28 mouse cellular contexts compared by ENCODE assay signal in genomic region chr15:98958901-98959420, GRCm38 (mm10). TPM values are rescaled to one million over a fixed set of nuclear protein-coding genes. Genes with fewer than 3 reads are reported as not detected.
"Had no signal": no experiment of that assay in that cellular context is flagged by ENCODE, and none has a peak within 500 bp of the region (broad histone marks: within the 10 kb centered on the region; RNA-seq: fewer than 3 reads in every experiment).

No protein-coding gene starts in this region.

- H3K27me3 ChIP-seq: lung, embryonic 15.5 days; neural tube, embryonic 12.5 days; neural tube, embryonic 15.5 days; stomach, embryonic 15.5 days had no signal

- H3K9ac ChIP-seq: liver, embryonic 14.5 days; lung, embryonic 15.5 days; neural tube, embryonic 12.5 days; neural tube, embryonic 15.5 days; stomach, embryonic 15.5 days had no signal

- H3K4me3 ChIP-seq: left cerebral cortex, adult 2 months; lung, embryonic 15.5 days; neural tube, embryonic 12.5 days; neural tube, embryonic 15.5 days; stomach, embryonic 15.5 days had no signal

- DNase-seq: kidney, adult 2 months; kidney, postnatal 14 days; kidney, postnatal 4 days; layer of hippocampus, postnatal 36 days; lung, adult 18-20 months; lung, postnatal 10 days; lung, postnatal 36 days; midbrain, embryonic 14.5 days; right cerebral cortex, adult 18-20 months; right cerebral cortex, postnatal 14 days; spleen, adult 18-20 months; thymus, postnatal 36 days had no signal

- H3K36me3 ChIP-seq: lung, embryonic 15.5 days; neural tube, embryonic 12.5 days; neural tube, embryonic 15.5 days; stomach, embryonic 15.5 days had no signal

- H3K27ac ChIP-seq: left cerebral cortex, adult 2 months; liver, embryonic 14.5 days; lung, embryonic 15.5 days; neural tube, embryonic 12.5 days; neural tube, embryonic 15.5 days; stomach, embryonic 15.5 days had no signal

- H3K4me2 ChIP-seq: lung, embryonic 15.5 days; midbrain, embryonic 11.5 days; neural tube, embryonic 12.5 days; neural tube, embryonic 15.5 days; stomach, embryonic 15.5 days had no signal

- H3K9me3 ChIP-seq: lung, embryonic 15.5 days; neural tube, embryonic 12.5 days; stomach, embryonic 15.5 days had no signal

RNA-seq across cellular contexts. Expression of gene Gm49450, which starts 5.6 kb away (rescaled TPM):
- total RNA-seq: layer of hippocampus, adult 18-20 months; layer of hippocampus, postnatal 10 days; layer of hippocampus, postnatal 36 days; left cerebral cortex, adult 2 months; left cerebral cortex, postnatal 10 days; left cerebral cortex, postnatal 36 days; liver, adult 2 months; megakaryocyte-erythroid progenitor cell, adult 5-6 weeks had no signal
- polyA plus RNA-seq: kidney, adult 2 months; kidney, embryonic 16.5 days; limb, embryonic 11.5 days; lung, embryonic 15.5 days; midbrain, embryonic 11.5 days; midbrain, embryonic 14.5 days; midbrain, postnatal 0 days; neural tube, embryonic 12.5 days; neural tube, embryonic 15.5 days; stomach, embryonic 15.5 days had no signal
